Mouse (Mus musculus): ENCODE results near the gene Sema7a.

DNA sequence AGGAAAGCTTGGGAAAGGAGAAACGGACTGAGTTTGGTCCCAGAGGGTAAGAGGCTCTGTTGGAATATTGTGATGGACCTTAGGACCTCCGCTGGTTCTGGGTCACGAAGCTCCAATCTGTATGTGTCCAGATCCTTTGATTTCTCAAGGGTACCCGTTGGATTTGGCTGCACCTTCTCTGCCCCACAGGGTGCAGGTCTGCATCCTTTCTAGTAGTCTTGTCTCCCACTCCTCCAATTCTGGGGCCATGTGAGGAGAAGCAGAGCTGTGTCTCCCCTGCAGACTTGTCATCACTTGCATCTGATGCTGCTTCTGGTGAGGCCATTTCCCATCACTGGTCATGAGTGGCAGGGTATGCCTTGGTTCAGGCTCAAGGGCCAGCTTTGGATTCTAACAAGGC, 2.7 kb upstream of the Sema7a start:
- TF ChIP-seq ZNF384 (IDR thresholded peaks at IDR 0.05; ENCODE audit: low read depth, low read length) (no peak), CHD2 (IDR thresholded peaks at IDR 0.05; ENCODE audit: low read depth, low read length) (no peak)

Data from ES-E14 (cell line).